Mouse (Mus musculus) lung, postnatal 14 days (tissue): ENCODE measurements at regions not wholly inside any gene's neighbourhood (a gene's known extent, or its start where the extent isn't known, plus 50 kb on each side); places are given as distances from the start of the nearest gene placed in this dataset.
A peak's percentile ranks its signal among the peaks of the same experiment; 100 is the strongest.
"Not testable (repeated sequence)": the region's sequence is repeated elsewhere in the genome, so short reads cannot be mapped to it uniquely, and the experiment has no call there.

ENCODE experiments used
- DNase-seq: peaks from one replicate; pipeline ENCODE4 v3.0.0; 2021

DNA sequence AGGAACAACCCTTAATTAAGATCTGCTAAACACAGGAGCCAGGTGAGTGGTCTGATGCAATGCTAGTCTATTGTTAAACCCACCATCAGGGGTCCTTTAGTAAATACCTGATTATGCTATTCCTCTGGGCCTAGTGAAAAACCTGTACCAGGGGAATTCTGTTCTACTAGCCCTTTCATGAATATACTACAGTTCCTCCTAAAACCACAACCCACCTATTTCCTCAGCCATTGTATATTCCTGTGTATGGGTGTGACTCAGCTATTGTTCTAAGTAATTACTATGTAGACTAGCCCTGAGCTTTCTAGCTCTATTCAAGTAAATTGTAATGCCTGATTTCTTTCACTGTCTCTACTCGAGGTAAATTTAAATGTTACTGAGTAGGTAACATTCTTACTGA is 57.0 kb upstream of the Egfem1 start:
- not testable (repeated sequence) for DNase-seq

DNA sequence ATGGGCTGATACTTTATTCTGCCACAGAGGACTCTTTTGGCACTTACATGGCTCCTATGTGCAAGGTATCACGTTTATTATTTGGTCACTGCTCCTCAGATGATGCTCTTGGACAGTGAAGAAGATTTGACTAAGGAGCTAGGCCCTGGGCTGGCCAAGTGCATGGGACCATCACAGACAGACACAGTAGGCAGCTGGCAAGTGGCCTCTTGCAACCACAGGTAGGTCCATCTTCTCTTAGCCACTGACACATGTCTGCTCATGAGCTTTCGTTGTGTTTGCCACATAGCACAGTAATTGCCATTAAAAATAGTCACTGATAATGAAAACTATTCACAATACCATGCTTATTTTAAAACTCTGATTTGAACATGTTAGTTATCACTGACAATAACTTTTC is 54.1 kb upstream of the Egfem1 start:
- no peak for DNase-seq

DNA sequence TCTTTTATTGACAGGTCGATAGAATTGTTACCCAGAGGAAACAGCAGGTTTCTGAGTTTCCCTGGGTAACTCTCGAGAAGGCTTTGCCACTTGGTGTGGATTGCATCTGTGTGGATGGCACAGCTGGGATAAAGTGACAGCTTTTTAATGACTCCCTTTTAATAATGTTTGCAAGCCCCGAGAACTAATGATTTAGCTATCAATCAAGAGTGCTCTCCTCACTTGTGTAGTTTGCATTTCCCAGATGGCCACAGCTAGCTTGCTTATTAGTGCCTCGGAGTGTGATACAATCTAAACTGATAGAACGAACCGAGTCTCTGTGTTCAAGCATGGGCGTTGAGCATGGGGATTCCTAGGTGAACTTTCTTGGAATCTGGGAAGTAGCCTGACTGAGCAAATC is 51.0 kb upstream of the Egfem1 start:
- no peak for DNase-seq

DNA sequence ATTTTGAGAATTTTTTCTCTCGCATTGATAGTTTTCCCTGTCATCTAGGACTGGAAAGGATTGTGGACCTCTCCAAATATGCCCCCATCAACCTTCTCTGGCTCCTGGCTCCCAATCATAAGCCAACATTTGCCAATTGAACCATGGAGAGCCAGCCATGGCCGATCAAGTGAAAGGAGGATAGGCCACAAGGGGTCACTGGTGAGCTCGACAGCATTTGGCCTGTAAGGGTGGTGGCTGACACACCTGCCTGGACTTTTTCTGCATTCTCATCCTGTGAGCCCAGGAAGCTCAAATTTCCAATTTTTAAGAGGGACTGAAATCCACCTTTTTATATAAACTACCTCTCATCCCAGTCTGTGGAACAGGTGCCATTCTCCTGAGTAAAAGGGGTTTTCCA is 50.0 kb upstream of the Egfem1 start:
- peak; percentile 21 for DNase-seq
